Mouse (Mus musculus): ENCODE results near the gene Lemd2.

Lemd2 gene

GRCm38 (mm10) chr17:27227258-27227657 lies 23.0 kb upstream of the Lemd2 start:
- no peak for DNase-seq (ENCODE audit: low read depth)

GRCm38 (mm10) chr17:27226701-27227100 lies 22.4 kb upstream of the Lemd2 start:
- DNase-seq (ENCODE audit: low read depth), result no peak

- DNase-seq (ENCODE audit: low read depth), result no peak
Measured at GRCm38 (mm10) chr17:27225801-27226200, 21.5 kb upstream of the Lemd2 start.

- no peak for DNase-seq (ENCODE audit: low read depth)
Measured at GRCm38 (mm10) chr17:27223821-27224220, 19.6 kb upstream of the Lemd2 start.

- no peak for DNase-seq (ENCODE audit: low read depth)
Measured at GRCm38 (mm10) chr17:27221562-27221961, 17.3 kb upstream of the Lemd2 start.

- DNase-seq (ENCODE audit: low read depth), result no peak
Measured at GRCm38 (mm10) chr17:27218916-27219315, 14.6 kb upstream of the Lemd2 start.

GRCm38 (mm10) chr17:27218364-27218763 lies 14.1 kb upstream of the Lemd2 start:
- no peak for DNase-seq (ENCODE audit: low read depth)

GRCm38 (mm10) chr17:27212768-27213525 lies 8.7 kb upstream of the Lemd2 start:
- no peak for DNase-seq (ENCODE audit: low read depth)

- no peak for DNase-seq (ENCODE audit: low read depth)
Measured at GRCm38 (mm10) chr17:27212006-27212405, 7.7 kb upstream of the Lemd2 start.

GRCm38 (mm10) chr17:27207113-27207707 lies 2.9 kb upstream of the Lemd2 start:
- DNase-seq (ENCODE audit: low read depth), result no peak

- DNase-seq (ENCODE audit: low read depth), result peak; percentile 30
Measured at GRCm38 (mm10) chr17:27203358-27204074, 753 bp downstream of the Lemd2 start.

GRCm38 (mm10) chr17:27202919-27203357 lies 1.3 kb downstream of the Lemd2 start:
- peak; percentile 11 for DNase-seq (ENCODE audit: low read depth)

- peak; percentile 50 for DNase-seq (ENCODE audit: low read depth)
Measured at GRCm38 (mm10) chr17:27201981-27202380, 2.3 kb downstream of the Lemd2 start.

- DNase-seq (ENCODE audit: low read depth), result no peak
Measured at GRCm38 (mm10) chr17:27200801-27201200, 3.5 kb downstream of the Lemd2 start.

- DNase-seq (ENCODE audit: low read depth), result no peak
Measured at GRCm38 (mm10) chr17:27199864-27200263, 4.4 kb downstream of the Lemd2 start.

GRCm38 (mm10) chr17:27199205-27199604 lies 5.1 kb downstream of the Lemd2 start:
- DNase-seq (ENCODE audit: low read depth), result no peak

- no peak for DNase-seq (ENCODE audit: low read depth)
Measured at GRCm38 (mm10) chr17:27196206-27196605, 8.1 kb downstream of the Lemd2 start.

- peak; percentile 66 for DNase-seq (ENCODE audit: low read depth)
Measured at GRCm38 (mm10) chr17:27194258-27195185, 9.7 kb downstream of the Lemd2 start.

GRCm38 (mm10) chr17:27191804-27192203 lies 12.5 kb downstream of the Lemd2 start:
- no peak for DNase-seq (ENCODE audit: low read depth)

- no peak for DNase-seq (ENCODE audit: low read depth)
Measured at GRCm38 (mm10) chr17:27191189-27191588, 13.1 kb downstream of the Lemd2 start.

- DNase-seq (ENCODE audit: low read depth), result peak; percentile 50
Measured at GRCm38 (mm10) chr17:27189640-27190216, 14.5 kb downstream of the Lemd2 start.

Measured in c-Kit-positive CD71-positive TER-119-negative erythroid progenitor cells, embryonic 14.5 days (primary cell).